Mouse (Mus musculus): ENCODE measurements around the gene Polrmt. TPM values are rescaled to one million over a fixed set of nuclear protein-coding genes. Genes with fewer than 3 reads are reported as not detected.
A peak's percentile ranks its signal among the peaks of the same experiment; 100 is the strongest.

Polrmt gene
- polyA plus RNA-seq (2015; fragmentation: Nextera tagmentation; extraction: Ambion mirVana), result 38.5 and 43.9 TPM in 2 replicates

- Histone ChIP-seq H3K4me2 (replicated peaks) (peak within 1 kb of the TSS; percentile 80), H3K9ac (replicated peaks) (peak within 1 kb of the TSS; percentile 73), H3K36me3 (peaks cover 33% of the 10 kb centered on the region), H3K4me1 (replicated peaks) (peaks cover 15% of the 10 kb centered on the region), H3K4me3 (replicated peaks) (peak within 1 kb of the TSS; percentile 66), H3K27me3 (no peaks in the 10 kb centered on the region), H3K27ac (no peak within 1 kb of the TSS), H3K9me3 (no peaks in the 10 kb centered on the region)
- 4% methylated on average over 38 of the region's 38 CpGs for WGBS
- ATAC-seq, result peak; percentile 97
Measured at GRCm38 (mm10) chr10:79745898-79746773, at the start of gene Polrmt. Polrmt (minus strand) TSS chr10:79746581.

- no peaks in the 10 kb centered on the region for H3K9me3 ChIP-seq
- peaks cover 56% of the 10 kb centered on the region for H3K4me1 ChIP-seq (replicated peaks)
- no peak overlapping the region for H3K27ac ChIP-seq
- no peaks in the 10 kb centered on the region for H3K27me3 ChIP-seq
- ATAC-seq, result no peak
- no peak overlapping the region for H3K9ac ChIP-seq (replicated peaks)
- H3K4me2 ChIP-seq (replicated peaks), result 0 out of 2 replicates have a peak overlapping the region, but pooled peaks have one; percentile 93
- 97% methylated on average over 3 of the region's 3 CpGs for WGBS
- H3K36me3 ChIP-seq, result no peaks in the 10 kb centered on the region; the same call in 1 of the 2 replicates
- 0 out of 2 replicates have a peak overlapping the region, but pooled peaks have one; percentile 8 for H3K4me3 ChIP-seq (replicated peaks)
Measured at GRCm38 (mm10) chr10:79795905-79796304, 49.5 kb upstream of the Polrmt start.

- peak overlapping the region; percentile 96 for H3K4me3 ChIP-seq (replicated peaks)
- peak overlapping the region; percentile 99 for H3K9ac ChIP-seq (replicated peaks)
- ATAC-seq, result peak; percentile 31
- no peaks in the 10 kb centered on the region for H3K9me3 ChIP-seq
- H3K4me1 ChIP-seq (replicated peaks), result peaks cover 48% of the 10 kb centered on the region
- H3K27ac ChIP-seq, result peak overlapping the region; percentile 95
- WGBS, result under 1% methylated on average over 10 of the region's 10 CpGs
- no peaks in the 10 kb centered on the region for H3K27me3 ChIP-seq
- no peaks in the 10 kb centered on the region for H3K36me3 ChIP-seq
- H3K4me2 ChIP-seq (replicated peaks), result peak overlapping the region; percentile 93
Measured at GRCm38 (mm10) chr10:79794491-79794931, 48.1 kb upstream of the Polrmt start.

GRCm38 (mm10) chr10:79793738-79794490 is 47.5 kb upstream of the Polrmt start:
- Histone ChIP-seq H3K4me3 (replicated peaks) (peak overlapping the region; percentile 96), H3K36me3 (no peaks in the 10 kb centered on the region), H3K4me1 (replicated peaks) (peaks cover 43% of the 10 kb centered on the region), H3K9me3 (no peaks in the 10 kb centered on the region), H3K4me2 (replicated peaks) (peak overlapping the region; percentile 93), H3K9ac (replicated peaks) (peak overlapping the region; percentile 99), H3K27ac (peak overlapping the region; percentile 95), H3K27me3 (no peaks in the 10 kb centered on the region)
- 1% methylated on average over 35 of the region's 38 CpGs for WGBS
- peak; percentile 38 for ATAC-seq

- peaks cover 37% of the 10 kb centered on the region for H3K4me1 ChIP-seq (replicated peaks)
- no peaks in the 10 kb centered on the region for H3K36me3 ChIP-seq
- no peaks in the 10 kb centered on the region for H3K27me3 ChIP-seq
- ATAC-seq, result peak; percentile 78
- 5% methylated on average over 51 of the region's 51 CpGs for WGBS
- peak within 1 kb of the TSS; percentile 93 for H3K4me2 ChIP-seq (replicated peaks)
- peak within 1 kb of the TSS; percentile 99 for H3K9ac ChIP-seq (replicated peaks)
- H3K27ac ChIP-seq, result peak within 1 kb of the TSS; percentile 95
- H3K4me3 ChIP-seq (replicated peaks), result peak within 1 kb of the TSS; percentile 96
- H3K9me3 ChIP-seq, result no peaks in the 10 kb centered on the region
Measured at GRCm38 (mm10) chr10:79793051-79793737, 46.8 kb upstream of the Polrmt start, which contains the start of gene Palm. Palm (plus strand) TSS chr10:79793572.

GRCm38 (mm10) chr10:79792339-79793040 is 46.1 kb upstream of the Polrmt start:
- peak overlapping the region; percentile 93; the same call in 1 of the 2 replicates for H3K4me2 ChIP-seq (replicated peaks)
- H3K27ac ChIP-seq, result no peak overlapping the region
- H3K9me3 ChIP-seq, result no peaks in the 10 kb centered on the region
- ATAC-seq, result no peak
- H3K4me1 ChIP-seq (replicated peaks), result peaks cover 30% of the 10 kb centered on the region
- H3K27me3 ChIP-seq, result no peaks in the 10 kb centered on the region
- no peak overlapping the region for H3K9ac ChIP-seq (replicated peaks)
- H3K36me3 ChIP-seq, result no peaks in the 10 kb centered on the region
- 79% methylated on average over 5 of the region's 5 CpGs for WGBS
- H3K4me3 ChIP-seq (replicated peaks), result peak overlapping the region; percentile 96

- Histone ChIP-seq H3K27me3 (no peaks in the 10 kb centered on the region), H3K9me3 (no peaks in the 10 kb centered on the region), H3K4me3 (replicated peaks) (no peak within 1 kb of the TSS), H3K36me3 (no peaks in the 10 kb centered on the region), H3K27ac (no peak within 1 kb of the TSS), H3K4me2 (replicated peaks) (no peak within 1 kb of the TSS), H3K9ac (replicated peaks) (no peak within 1 kb of the TSS), H3K4me1 (replicated peaks) (peaks cover 19% of the 10 kb centered on the region)
- WGBS, result 89% methylated on average over 4 of the region's 4 CpGs
- no peak for ATAC-seq
Measured at GRCm38 (mm10) chr10:79790861-79791260, 44.5 kb upstream of the Polrmt start, which contains the start of gene Prss57. Prss57 (minus strand) TSS chr10:79790961.

- no peaks in the 10 kb centered on the region for H3K9me3 ChIP-seq
- no peak overlapping the region for H3K27ac ChIP-seq
- H3K4me3 ChIP-seq (replicated peaks), result no peak overlapping the region
- H3K4me1 ChIP-seq (replicated peaks), result peaks cover 11% of the 10 kb centered on the region
- ATAC-seq, result no peak
- no peaks in the 10 kb centered on the region for H3K36me3 ChIP-seq
- no peak overlapping the region for H3K4me2 ChIP-seq (replicated peaks)
- no peak overlapping the region for H3K9ac ChIP-seq (replicated peaks)
- 53% methylated on average over 2 of the region's 2 CpGs for WGBS
- peaks cover 7% of the 10 kb centered on the region for H3K27me3 ChIP-seq
Measured at GRCm38 (mm10) chr10:79789581-79789980, 43.2 kb upstream of the Polrmt start.

GRCm38 (mm10) chr10:79788386-79789158 is 42.2 kb upstream of the Polrmt start:
- Histone ChIP-seq H3K27me3 (peaks cover 12% of the 10 kb centered on the region), H3K36me3 (no peaks in the 10 kb centered on the region), H3K27ac (no peak overlapping the region), H3K4me2 (replicated peaks) (no peak overlapping the region), H3K4me1 (replicated peaks) (peaks cover 11% of the 10 kb centered on the region; the same call in 1 of the 2 replicates), H3K4me3 (replicated peaks) (no peak overlapping the region), H3K9me3 (no peaks in the 10 kb centered on the region), H3K9ac (replicated peaks) (no peak overlapping the region)
- WGBS, result 38% methylated on average over 7 of the region's 7 CpGs
- ATAC-seq, result no peak

- Histone ChIP-seq H3K4me2 (replicated peaks) (no peak overlapping the region), H3K36me3 (no peaks in the 10 kb centered on the region), H3K27me3 (peaks cover 40% of the 10 kb centered on the region), H3K4me1 (replicated peaks) (peaks cover 26% of the 10 kb centered on the region), H3K9ac (replicated peaks) (no peak overlapping the region), H3K4me3 (replicated peaks) (no peak overlapping the region), H3K9me3 (no peaks in the 10 kb centered on the region), H3K27ac (no peak overlapping the region)
- no peak for ATAC-seq
- 40% methylated on average over 27 of the region's 27 CpGs for WGBS
Measured at GRCm38 (mm10) chr10:79783920-79784800, 37.8 kb upstream of the Polrmt start.
